Mouse (Mus musculus): ENCODE measurements around the gene Efcab8.

- no peak for TF ChIP-seq CTCF (IDR thresholded peaks at IDR 0.05; ENCODE audit: control insufficient read depth, insufficient read depth, insufficient read length)
- no peak for TF ChIP-seq USF1 (IDR thresholded peaks at IDR 0.05; ENCODE audit: low read depth)
- TF ChIP-seq MAX (IDR thresholded peaks at IDR 0.05) = no peak
- no peak for TF ChIP-seq MYOD1 (IDR thresholded peaks at IDR 0.05; ENCODE audit: control insufficient read depth, insufficient read length, low read depth)
- TF ChIP-seq FOSL1 (IDR thresholded peaks at IDR 0.05; ENCODE audit: insufficient read depth, low read length, poor library complexity, severe bottlenecking) = no peak
These were observed 45.7 kb upstream of the Efcab8 start for GRCm38 (mm10) chr2:153734033-153734432.

All from C2C12 (cell line).